Mouse (Mus musculus) embryonic facial prominence, embryonic 15.5 days (tissue): ENCODE measurements around the gene Uck1. TPM values are rescaled to one million over a fixed set of nuclear protein-coding genes. Genes with fewer than 3 reads are reported as not detected.
"Not testable (repeated sequence)": the region's sequence is repeated elsewhere in the genome, so short reads cannot be mapped to it uniquely, and the experiment has no call there.

Source experiments
- ATAC-seq: fragments of 200-750 bp; cut with Nextera tagmentation; 2 replicates; pipeline ENCODE4 v1.8.0; 2017; ENCODE audit warnings: low read depth, moderate TSS enrichment; ENCODE audit not compliant: insufficient number of reproducible peaks, low FRiP score, low TSS enrichment
- H3K27ac ChIP-seq: fragments of 300-500 bp; sonication (generic); replicated peaks from 2 replicates; pipeline ENCODE4 v1.5.1; 2015; ENCODE audit warnings: mild to moderate bottlenecking, inconsistent platforms
- H3K27me3 ChIP-seq: fragments of 300-500 bp; sonication (generic); 2 replicates; pipeline ENCODE4 v1.6.1; 2015; ENCODE audit warnings: inconsistent platforms
- H3K36me3 ChIP-seq: fragments of 300-500 bp; sonication (generic); 2 replicates; pipeline ENCODE4 v1.6.1; 2015; ENCODE audit warnings: mild to moderate bottlenecking, inconsistent platforms
- H3K4me1 ChIP-seq: fragments of 300-500 bp; sonication (generic); 2 replicates; pipeline ENCODE4 v1.6.1; 2015; ENCODE audit warnings: inconsistent platforms
- H3K4me2 ChIP-seq: fragments of 300-500 bp; sonication (generic); replicated peaks from 2 replicates; pipeline ENCODE4 v1.6.1; 2015; ENCODE audit warnings: mild to moderate bottlenecking, inconsistent platforms
- H3K4me3 ChIP-seq: fragments of 300-500 bp; sonication (generic); replicated peaks from 2 replicates; pipeline ENCODE4 v1.5.1; 2015; ENCODE audit warnings: mild to moderate bottlenecking, inconsistent platforms
- H3K9ac ChIP-seq: fragments of 300-500 bp; sonication (generic); 2 replicates; pipeline ENCODE4 v1.6.1; 2015; ENCODE audit warnings: inconsistent platforms
- H3K9me3 ChIP-seq: fragments of 300-500 bp; sonication (generic); replicated peaks from 2 replicates; pipeline ENCODE4 v1.6.1; 2016; ENCODE audit warnings: inconsistent platforms
- WGBS: fragments of 180-500 bp; shearing (Covaris S2); methylation state at CpG from one replicate; pipeline ENCODE4 v1.1.7; 2015; 5-methylcytosine and 5-hydroxymethylcytosine counted together
- polyA plus RNA-seq: library from polyadenylated mRNA; unstranded; fragments of >200 nt; fragmentation: Nextera tagmentation; extraction: Ambion mirVana; gene quantifications from 2 replicates; pipeline ENCODE4 v1.2.1, GENCODE M21; 2015

Uck1 gene
- 66.9 and 67.1 TPM in 2 replicates for polyA plus RNA-seq

GRCm38 (mm10) chr2:32259657-32260417, at the start of gene Uck1:
Uck1 (minus strand) TSS chr2:32260159.
- H3K27ac ChIP-seq = peak within 1 kb of the TSS; percentile 65
- H3K9ac ChIP-seq = peak within 1 kb of the TSS; percentile 83
- H3K36me3 ChIP-seq = peaks cover 31% of the 10 kb centered on the region
- peak; percentile 88 for ATAC-seq
- no peaks in the 10 kb centered on the region for H3K9me3 ChIP-seq
- H3K4me3 ChIP-seq = peak within 1 kb of the TSS; percentile 90
- H3K4me2 ChIP-seq = peak within 1 kb of the TSS; percentile 75
- H3K4me1 ChIP-seq = peaks cover 15% of the 10 kb centered on the region
- WGBS = 1% methylated on average over 59 of the region's 59 CpGs
- no peaks in the 10 kb centered on the region for H3K27me3 ChIP-seq

DNA sequence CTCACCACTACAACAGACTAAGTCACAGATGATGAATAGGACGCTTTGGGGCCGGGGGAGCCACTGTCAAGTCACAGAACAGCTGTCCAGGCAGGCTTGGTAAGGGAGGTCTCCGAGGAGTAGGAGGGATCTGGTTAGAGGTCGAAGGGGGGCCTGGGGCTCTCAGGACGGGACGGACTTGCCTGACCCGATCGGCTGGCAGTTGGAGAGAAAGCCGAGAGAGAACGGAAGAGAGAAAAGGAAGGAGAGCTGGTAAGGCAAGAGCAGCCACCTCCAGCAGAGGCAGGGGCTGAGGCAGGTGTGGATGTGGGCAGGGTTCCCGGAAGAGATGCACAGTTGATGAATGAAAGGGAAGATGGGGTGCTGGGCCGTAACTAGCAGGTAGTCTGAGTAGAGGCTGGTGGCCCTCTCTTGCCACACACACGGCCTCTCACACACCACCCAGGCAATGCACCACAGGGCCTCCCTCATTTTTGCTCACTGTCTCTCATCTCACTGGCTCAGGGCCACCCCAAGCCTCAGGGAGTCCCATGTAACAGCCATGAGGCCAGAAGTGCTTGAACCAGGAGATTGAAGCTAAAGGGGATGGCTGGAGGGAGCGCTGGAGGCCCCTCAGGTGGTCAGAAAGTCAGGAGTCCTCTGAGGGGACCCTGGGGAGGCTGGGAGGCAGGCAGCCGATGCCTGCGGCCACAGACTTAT, 49.1 kb upstream of the Uck1 start:
- WGBS = 86% methylated on average over 16 of the region's 16 CpGs
- Histone ChIP-seq H3K27me3 (no peaks in the 10 kb centered on the region), H3K4me2 (no peak overlapping the region), H3K36me3 (peaks cover 62% of the 10 kb centered on the region), H3K9me3 (no peaks in the 10 kb centered on the region), H3K9ac (no peak overlapping the region), H3K4me1 (peaks cover 46% of the 10 kb centered on the region), H3K27ac (no peak overlapping the region), H3K4me3 (no peak overlapping the region)
- no peak for ATAC-seq

GRCm38 (mm10) chr2:32307941-32308760, 48.2 kb upstream of the Uck1 start:
- no peak for ATAC-seq
- H3K36me3 ChIP-seq = peaks cover 71% of the 10 kb centered on the region

GRCm38 (mm10) chr2:32307247-32307798, 47.4 kb upstream of the Uck1 start:
- no peak overlapping the region for H3K4me2 ChIP-seq
- no peak overlapping the region for H3K9ac ChIP-seq
- no peak for ATAC-seq
- H3K27me3 ChIP-seq = no peaks in the 10 kb centered on the region
- no peak overlapping the region for H3K4me3 ChIP-seq
- H3K9me3 ChIP-seq = no peaks in the 10 kb centered on the region
- no peak overlapping the region for H3K27ac ChIP-seq
- H3K36me3 ChIP-seq = peaks cover 79% of the 10 kb centered on the region
- H3K4me1 ChIP-seq = peaks cover 40% of the 10 kb centered on the region
- WGBS = 83% methylated on average over 6 of the region's 6 CpGs

More at GRCm38 (mm10) chr2:32307941-32308760, 48.2 kb upstream of the Uck1 start:
- 48% methylated on average over 8 of the region's 8 CpGs for WGBS
- Histone ChIP-seq H3K27ac (no peak overlapping the region), H3K9ac (no peak overlapping the region), H3K4me3 (no peak overlapping the region), H3K4me1 (peaks cover 46% of the 10 kb centered on the region), H3K27me3 (no peaks in the 10 kb centered on the region), H3K9me3 (no peaks in the 10 kb centered on the region), H3K4me2 (no peak overlapping the region)

DNA sequence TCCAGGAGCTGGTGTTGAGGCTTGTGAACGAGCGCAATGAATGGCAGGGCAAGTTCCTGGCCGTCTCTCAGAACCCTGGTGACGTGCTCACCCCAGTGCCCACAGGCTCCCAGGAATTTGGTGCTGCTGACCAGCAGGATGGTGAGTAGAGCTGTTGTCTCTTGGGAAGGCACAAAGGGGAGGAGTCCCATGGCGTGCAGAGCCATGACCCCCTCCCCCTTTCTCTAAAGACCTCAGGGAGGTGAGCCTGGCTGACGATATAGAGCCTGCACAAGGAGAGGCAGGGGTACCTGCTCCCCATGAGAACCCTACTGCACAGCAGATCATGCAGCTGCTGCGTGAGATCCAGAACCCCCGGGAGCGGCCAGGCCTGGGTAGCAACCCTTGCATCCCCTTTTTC, 46.2 kb upstream of the Uck1 start:
- no peak overlapping the region for H3K27ac ChIP-seq
- 80% methylated on average over 9 of the region's 9 CpGs for WGBS
- no peak for ATAC-seq
- H3K36me3 ChIP-seq = peaks cover 90% of the 10 kb centered on the region
- H3K4me2 ChIP-seq = no peak overlapping the region
- H3K27me3 ChIP-seq = no peaks in the 10 kb centered on the region
- peaks cover 30% of the 10 kb centered on the region for H3K4me1 ChIP-seq
- no peak overlapping the region for H3K9ac ChIP-seq
- no peaks in the 10 kb centered on the region for H3K9me3 ChIP-seq
- H3K4me3 ChIP-seq = no peak overlapping the region

DNA sequence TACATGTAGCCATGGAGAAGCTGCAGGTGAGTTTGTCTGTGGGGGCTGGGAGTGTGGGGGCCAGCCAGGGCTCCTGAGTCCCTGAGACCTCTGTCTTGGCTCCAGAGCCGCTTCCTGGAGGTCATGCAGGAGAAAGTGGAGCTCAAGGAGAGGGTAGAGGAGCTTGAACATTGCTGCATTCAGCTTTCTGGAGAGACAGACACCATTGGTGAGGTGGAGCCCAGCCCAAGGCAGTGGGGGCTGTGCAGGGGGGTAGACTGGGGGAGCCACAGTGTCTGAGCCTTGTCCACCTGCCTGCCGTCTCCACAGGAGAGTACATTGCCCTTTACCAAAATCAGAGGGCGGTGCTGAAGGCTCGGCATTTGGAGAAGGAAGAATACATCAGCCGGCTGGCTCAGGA, 45.7 kb upstream of the Uck1 start:
- no peak overlapping the region for H3K9ac ChIP-seq
- ATAC-seq = no peak
- H3K4me2 ChIP-seq = no peak overlapping the region
- H3K4me1 ChIP-seq = peaks cover 25% of the 10 kb centered on the region
- H3K36me3 ChIP-seq = peaks cover 96% of the 10 kb centered on the region
- WGBS = 88% methylated on average over 5 of the region's 5 CpGs
- no peaks in the 10 kb centered on the region for H3K27me3 ChIP-seq
- no peak overlapping the region for H3K4me3 ChIP-seq
- no peak overlapping the region for H3K27ac ChIP-seq
- no peaks in the 10 kb centered on the region for H3K9me3 ChIP-seq

- Histone ChIP-seq H3K36me3 (peaks cover 99% of the 10 kb centered on the region), H3K4me2 (no peak overlapping the region), H3K9ac (no peak overlapping the region), H3K27me3 (no peaks in the 10 kb centered on the region), H3K9me3 (no peaks in the 10 kb centered on the region), H3K27ac (no peak overlapping the region), H3K4me1 (peaks cover 11% of the 10 kb centered on the region; the same call in 1 of the 2 replicates), H3K4me3 (no peak overlapping the region)
- 56% methylated on average over 8 of the region's 8 CpGs for WGBS
- 0 out of 2 replicates have a peak, but pooled peaks have one; percentile 17 for ATAC-seq
Measured at GRCm38 (mm10) chr2:32304145-32304832, 44.3 kb upstream of the Uck1 start.

- Histone ChIP-seq H3K36me3 (peaks cover 99% of the 10 kb centered on the region), H3K4me1 (peaks cover 4% of the 10 kb centered on the region; the same call in 1 of the 2 replicates), H3K9ac (no peak overlapping the region), H3K4me2 (no peak overlapping the region), H3K27ac (no peak overlapping the region), H3K27me3 (no peaks in the 10 kb centered on the region), H3K4me3 (no peak overlapping the region), H3K9me3 (no peaks in the 10 kb centered on the region)
- WGBS = 91% methylated on average over 10 of the region's 10 CpGs
- no peak for ATAC-seq
Measured at GRCm38 (mm10) chr2:32302952-32303351, 43.0 kb upstream of the Uck1 start.

- H3K27ac ChIP-seq = no peak overlapping the region
- 0 out of 2 replicates have a peak, but pooled peaks cover under 1% of the 10 kb centered on the region for H3K4me1 ChIP-seq
- no peaks in the 10 kb centered on the region for H3K27me3 ChIP-seq
- H3K4me3 ChIP-seq = no peak overlapping the region
- H3K9ac ChIP-seq = no peak overlapping the region
- H3K4me2 ChIP-seq = no peak overlapping the region
- H3K9me3 ChIP-seq = no peaks in the 10 kb centered on the region
- 81% methylated on average over 4 of the region's 4 CpGs for WGBS
- H3K36me3 ChIP-seq = peaks cover 88% of the 10 kb centered on the region
- no peak for ATAC-seq
Measured at GRCm38 (mm10) chr2:32299469-32299868, 39.5 kb upstream of the Uck1 start.

DNA sequence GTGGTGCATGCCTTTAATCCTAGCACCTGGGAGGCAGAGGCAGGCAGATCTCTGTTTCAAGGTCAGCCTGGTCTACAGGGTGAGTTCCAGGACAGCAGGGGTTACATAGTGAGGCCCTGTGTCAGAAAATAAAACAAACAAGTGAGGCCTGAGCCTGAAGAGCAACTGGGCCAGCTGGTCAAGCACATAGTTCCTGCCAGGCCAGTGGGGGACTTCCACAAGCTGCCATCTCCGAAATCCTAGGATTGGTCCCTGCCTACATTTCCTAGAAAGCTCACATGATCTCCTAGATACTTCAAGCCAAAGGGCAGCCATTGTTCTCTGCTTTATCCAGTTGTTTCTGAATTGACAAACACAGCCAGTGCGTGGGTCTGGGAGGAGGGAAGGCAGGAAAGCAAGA, 35.9 kb upstream of the Uck1 start:
- not testable (repeated sequence) for H3K4me3 ChIP-seq, H3K9ac ChIP-seq, H3K4me2 ChIP-seq, H3K27me3 ChIP-seq, ATAC-seq, H3K4me1 ChIP-seq, H3K9me3 ChIP-seq
- Histone ChIP-seq H3K36me3 (peaks cover 72% of the 10 kb centered on the region), H3K27ac (peak overlapping the region; percentile 48; the same call in 1 of the 2 replicates)
- WGBS = 95% methylated on average over 2 of the region's 2 CpGs
